Mouse (Mus musculus) splenic B cell, adult 2 months (primary cell): ENCODE measurements around the gene Fgfr4.

Experiments
- DNase-seq: peaks from one replicate; pipeline ENCODE4 v3.0.0-alpha.2; 2011; ENCODE audit warnings: low read depth, low spot score
- H3K27me3 ChIP-seq: 2 replicates; pipeline ENCODE4 v1.6.1; 2012; ENCODE audit warnings: mild to moderate bottlenecking, low read length, moderate library complexity, mixed read lengths; ENCODE audit not compliant: control insufficient read depth, poor library complexity, insufficient read depth, severe bottlenecking
- H3K36me3 ChIP-seq: 2 replicates; pipeline ENCODE4 v1.6.1; 2012; ENCODE audit warnings: mild to moderate bottlenecking, low read length, moderate library complexity, mixed read lengths; ENCODE audit not compliant: control insufficient read depth, poor library complexity, insufficient read depth, severe bottlenecking

The Fgfr4 gene

GRCm38 (mm10) chr13:55211221-55212010, 59.0 kb downstream of the Fgfr4 start:
- H3K27me3 ChIP-seq = no peaks in the 10 kb centered on the region
- H3K36me3 ChIP-seq = peaks cover 1% of the 10 kb centered on the region; the same call in 1 of the 2 replicates
- DNase-seq = peak; percentile 95

GRCm38 (mm10) chr13:55212011-55212360, 59.5 kb downstream of the Fgfr4 start:
- Histone ChIP-seq H3K27me3 (no peaks in the 10 kb centered on the region), H3K36me3 (peaks cover 1% of the 10 kb centered on the region; the same call in 1 of the 2 replicates)
- DNase-seq = peak; percentile 70

- H3K36me3 ChIP-seq = peaks cover 1% of the 10 kb centered on the region; the same call in 1 of the 2 replicates
- DNase-seq = peak; percentile 65
- H3K27me3 ChIP-seq = no peaks in the 10 kb centered on the region; the same call in 1 of the 2 replicates
These were observed 60.1 kb downstream of the Fgfr4 start for GRCm38 (mm10) chr13:55212361-55213137.

- no peak for DNase-seq
- H3K27me3 ChIP-seq = no peaks in the 10 kb centered on the region; the same call in 1 of the 2 replicates
These were observed 60.8 kb downstream of the Fgfr4 start for GRCm38 (mm10) chr13:55213138-55213806.

More at GRCm38 (mm10) chr13:55213138-55213806, 60.8 kb downstream of the Fgfr4 start:
- peaks cover 1% of the 10 kb centered on the region; the same call in 1 of the 2 replicates for H3K36me3 ChIP-seq
